Mouse (Mus musculus): ENCODE measurements around the gene Lrrc72.
"Not testable (repeated sequence)": the region's sequence is repeated elsewhere in the genome, so short reads cannot be mapped to it uniquely, and the experiment has no call there.

The Lrrc72 gene

DNA sequence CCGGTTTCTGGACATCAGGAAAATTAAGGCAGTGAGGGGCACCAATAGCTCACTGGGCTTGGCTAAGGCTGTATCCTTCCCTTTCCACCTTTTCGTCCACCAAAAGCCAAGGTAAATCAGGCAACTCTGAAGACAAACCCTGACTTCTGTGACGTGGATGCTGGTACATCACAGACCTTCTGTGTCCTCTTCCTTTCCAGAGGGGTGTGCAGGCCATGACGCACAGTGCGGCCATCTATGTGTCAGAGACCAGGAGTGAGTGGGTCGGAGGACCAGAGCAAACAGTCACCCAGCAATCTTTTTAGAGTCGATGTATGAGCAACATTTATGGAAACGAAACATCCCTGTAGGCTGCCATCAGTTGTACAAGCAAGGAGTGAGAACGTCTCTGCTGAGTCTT lies at the start of gene Lrrc72:
TSS of gene Lrrc72 (minus strand) at position 101 of the 400 bp plus-strand sequence.
- no peak for DNase-seq

DNA sequence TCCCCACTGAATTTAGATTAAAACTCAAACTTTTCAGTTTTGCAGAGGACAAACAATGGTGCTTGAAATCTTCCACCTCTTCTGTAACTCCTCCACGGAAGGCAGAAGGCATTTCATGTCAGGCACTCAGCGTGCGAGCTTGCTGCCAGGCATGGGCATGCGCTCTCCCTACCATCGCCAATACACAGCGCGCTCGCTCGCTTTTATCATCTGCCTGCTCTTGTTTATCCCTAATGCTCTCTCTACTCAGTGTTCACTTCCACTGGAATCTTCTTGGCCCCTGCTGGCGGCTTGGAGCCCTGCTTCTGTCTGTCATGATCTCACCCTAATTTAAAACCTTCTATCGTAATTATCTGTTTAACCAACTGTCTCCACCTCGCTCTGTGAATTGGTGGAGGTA lies 49.1 kb upstream of the Lrrc72 start:
- DNase-seq = no peak

DNA sequence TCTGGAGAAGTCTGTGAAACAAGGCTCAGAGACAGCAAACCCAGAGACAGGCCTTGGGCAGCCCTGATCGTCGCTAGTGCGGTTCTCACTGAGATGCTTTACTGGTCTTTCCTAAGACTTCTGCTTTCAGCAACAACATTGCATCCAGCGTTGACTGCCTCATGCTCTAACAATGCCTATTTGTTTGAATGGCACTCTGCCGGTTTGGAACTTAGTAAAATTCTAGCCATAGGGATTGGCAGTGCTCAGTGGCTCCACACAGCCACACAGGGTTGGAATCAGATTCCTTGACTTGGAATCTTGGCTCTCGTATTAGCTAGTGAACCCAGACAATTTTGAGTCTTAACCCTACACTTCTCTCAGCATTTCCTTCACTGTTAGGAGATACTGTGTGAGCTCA lies 38.1 kb upstream of the Lrrc72 start:
- DNase-seq = no peak

DNA sequence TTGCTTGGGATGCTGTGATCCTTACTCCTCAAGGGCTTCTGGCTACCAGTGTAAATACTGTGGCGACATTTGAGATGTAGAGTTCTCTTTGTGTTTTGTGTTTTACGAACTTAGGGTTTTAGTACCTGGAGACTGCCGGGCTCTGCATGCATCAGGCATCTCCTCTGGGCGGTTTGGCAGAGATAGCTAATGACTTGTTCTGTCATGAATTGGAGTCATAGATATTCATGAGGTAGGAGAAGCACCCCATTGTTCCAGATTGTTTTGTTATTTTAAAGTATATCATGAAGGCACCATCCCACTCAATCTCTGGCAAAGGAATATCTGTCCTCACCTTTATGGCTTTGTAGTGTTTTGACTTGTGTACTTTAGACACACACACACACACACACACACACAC lies 37.3 kb upstream of the Lrrc72 start:
- DNase-seq = no peak

DNA sequence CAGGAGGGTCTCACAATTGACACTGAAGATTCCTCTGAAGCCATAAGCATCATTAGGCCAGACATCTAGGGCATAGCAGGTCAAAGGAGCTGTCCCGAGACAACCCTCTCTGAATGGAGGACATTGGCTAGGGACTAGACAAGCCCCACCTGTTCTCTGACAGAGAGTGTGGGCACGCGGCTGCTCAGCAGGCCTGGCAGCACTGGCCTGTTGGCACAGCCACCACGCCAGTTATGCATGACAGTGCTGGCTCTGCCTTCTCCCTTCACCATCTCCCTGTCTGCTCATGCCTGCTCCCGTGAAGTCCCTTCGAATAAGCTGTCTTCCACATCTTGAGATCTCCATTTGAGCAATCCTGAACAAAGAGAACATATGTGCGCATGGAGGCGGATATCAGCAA lies 36.4 kb upstream of the Lrrc72 start:
- no peak for DNase-seq

DNA sequence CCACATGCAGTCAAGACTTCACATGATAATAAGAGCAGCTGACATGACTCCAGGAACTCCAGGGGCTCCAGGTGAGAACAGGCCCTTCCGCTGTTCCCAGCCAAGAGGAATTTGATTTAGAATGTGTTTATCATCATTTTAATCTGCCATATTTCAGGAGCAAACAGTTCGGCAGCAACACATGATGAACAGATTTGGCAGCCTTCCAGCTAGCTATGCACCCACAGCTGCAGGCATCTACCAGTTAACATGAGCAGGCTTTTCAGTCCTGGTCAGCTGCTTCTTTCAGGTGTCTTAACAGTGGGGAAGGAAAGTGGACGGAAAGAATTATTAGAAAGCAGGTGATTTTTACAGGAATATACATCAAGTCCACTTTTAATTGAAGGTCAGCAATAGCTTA lies 21.6 kb upstream of the Lrrc72 start:
- DNase-seq = no peak

DNA sequence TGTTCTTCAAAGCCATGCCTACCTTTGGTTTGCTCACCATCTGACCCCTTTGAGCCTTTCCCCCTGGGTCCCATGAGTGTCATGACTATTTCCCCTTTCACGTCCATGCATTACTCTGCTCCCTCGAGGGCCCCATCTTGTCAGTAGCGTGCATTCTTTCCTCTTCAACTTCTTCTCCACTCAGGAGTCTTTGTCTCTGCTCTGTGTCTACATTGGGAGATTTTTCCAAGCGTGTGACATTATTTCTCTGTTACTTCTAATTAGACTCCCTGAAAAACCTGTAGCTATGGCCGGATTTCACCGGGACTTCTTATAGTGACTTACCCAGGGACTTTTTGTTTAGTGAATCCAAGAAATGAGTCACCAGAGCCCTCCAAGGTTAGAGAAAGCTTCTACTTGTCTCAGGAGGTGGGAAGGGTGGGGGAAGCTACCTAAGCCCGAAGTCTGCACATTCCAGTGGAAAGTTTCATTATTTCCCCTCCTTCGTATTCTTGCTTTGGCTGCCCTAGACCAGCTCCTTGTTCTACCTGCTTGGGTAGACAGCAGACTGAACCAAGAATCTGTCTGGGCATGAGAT lies 14.6 kb upstream of the Lrrc72 start:
- DNase-seq = no peak

DNA sequence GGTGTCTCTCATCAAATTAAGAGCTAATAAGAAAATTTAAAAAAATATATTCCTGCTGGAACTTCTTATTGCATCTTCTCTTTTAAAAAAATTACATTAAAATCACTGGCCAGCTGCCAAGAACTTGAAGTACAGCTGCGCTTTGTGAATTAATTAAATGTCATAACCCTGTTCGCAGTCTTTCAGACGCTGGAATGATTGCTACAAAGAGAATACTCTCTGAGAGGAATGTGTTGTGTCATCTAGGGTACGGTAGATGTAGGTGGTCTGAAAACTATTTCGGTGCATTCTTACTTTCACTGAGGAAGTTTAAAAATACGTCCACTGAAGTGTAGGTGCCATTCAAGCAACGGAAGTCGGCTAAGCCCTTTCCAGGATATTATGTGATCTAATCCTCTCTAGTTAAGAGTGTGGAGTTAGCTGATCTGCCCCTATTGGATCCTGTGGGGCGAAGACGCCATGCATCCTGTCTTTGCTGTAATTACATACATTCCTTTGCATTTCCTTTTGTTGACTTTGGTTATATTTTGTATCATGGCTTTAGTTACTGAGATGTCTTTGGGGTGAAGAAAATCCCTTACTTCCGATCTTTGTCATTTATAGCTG lies 9.0 kb upstream of the Lrrc72 start:
- no peak for DNase-seq

DNA sequence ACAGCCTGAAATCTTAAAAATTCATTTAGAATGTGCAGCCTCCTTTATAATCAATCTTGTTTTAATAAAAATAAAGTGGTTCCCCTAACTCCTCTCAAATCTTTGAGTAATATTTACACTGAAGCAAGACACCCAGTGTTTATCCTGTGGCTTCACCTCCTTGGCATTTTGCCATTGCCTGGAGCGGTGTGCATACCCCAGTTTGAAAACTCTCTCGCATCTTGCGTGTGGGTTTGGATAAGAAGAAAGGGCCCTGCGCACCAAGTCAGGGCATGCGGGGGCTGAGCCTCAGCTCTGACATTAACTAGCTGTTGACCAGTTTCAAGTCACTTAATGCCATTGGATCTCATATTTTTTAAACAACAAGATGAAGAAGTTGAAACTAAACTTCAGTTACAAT lies 2.2 kb upstream of the Lrrc72 start:
- DNase-seq = peak; percentile 17

DNA sequence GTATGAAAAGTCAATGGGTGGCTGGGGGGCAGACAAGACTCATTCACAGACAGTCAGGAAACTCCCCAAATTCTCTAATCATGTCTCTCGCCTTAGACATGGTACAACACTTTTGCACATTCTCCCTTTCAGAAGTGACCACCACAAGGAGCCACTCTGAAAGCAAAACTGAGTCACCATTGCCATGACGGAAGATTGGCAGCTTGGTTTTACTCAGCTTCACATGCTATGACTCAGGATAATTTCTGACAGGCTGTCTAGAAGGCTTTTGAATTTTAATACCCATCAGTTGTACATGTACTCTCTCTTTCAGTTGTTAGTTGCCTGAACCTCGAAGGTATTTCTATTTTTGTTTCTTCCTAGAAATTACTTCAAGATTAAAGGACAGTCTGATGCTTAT lies 12.0 kb downstream of the Lrrc72 start:
- no peak for DNase-seq

DNA sequence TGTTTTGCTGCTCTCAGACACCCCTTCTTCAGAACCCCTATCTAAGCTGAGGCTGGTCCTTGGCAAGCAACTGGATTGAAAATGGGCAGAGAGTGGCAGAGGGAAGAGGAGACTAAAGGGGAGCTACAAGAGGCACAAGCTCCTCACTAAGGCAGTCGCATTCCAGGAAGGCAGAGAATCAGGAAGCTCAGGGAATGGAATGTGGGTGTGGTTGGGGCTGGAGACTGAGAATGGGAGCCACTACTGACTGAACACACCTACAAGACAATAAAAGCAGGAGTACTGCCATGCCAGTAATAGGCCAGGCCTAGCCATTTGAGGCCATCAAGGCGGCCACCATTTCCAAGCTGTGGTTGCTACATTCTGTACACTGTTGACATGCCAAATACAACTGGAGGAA lies 21.8 kb downstream of the Lrrc72 start:
- DNase-seq = no peak

DNA sequence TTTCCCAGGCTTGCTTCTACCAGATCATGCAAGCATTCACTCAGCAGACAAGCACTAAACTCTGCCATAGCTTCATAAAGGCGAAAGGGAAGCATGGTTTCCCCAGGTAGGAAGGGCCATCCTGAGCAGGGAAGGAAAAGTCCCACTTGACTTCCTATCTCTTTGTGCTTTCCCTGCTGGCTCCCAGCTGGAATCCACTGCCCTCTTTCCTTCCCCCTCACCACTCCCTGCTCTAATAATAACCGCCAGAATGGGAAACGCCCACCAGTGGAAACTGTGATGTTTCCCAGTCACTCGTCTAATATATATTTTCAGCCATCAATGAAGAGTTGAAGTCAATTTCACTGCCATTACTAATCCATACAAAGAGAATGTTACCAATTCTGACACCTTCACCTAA lies 28.8 kb downstream of the Lrrc72 start:
- DNase-seq = no peak

DNA sequence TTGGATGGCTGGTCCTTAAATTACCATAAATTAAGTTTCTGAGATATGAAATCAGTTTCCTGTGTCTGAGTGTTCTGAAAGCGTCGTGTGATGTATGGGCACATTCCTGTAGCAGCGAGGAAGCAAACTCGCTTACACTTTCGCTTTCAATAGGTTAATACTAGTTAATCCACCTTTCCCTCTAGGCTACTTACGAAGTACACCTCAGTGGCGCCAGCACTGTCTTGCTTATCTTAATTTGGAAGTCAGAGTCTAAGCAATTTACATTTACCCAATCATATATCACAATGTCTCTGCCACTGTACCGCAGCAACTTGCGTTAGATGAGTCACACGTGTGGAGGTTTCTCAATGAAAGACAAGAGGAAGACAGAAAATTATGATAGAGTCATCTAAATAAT lies 36.3 kb downstream of the Lrrc72 start:
- no peak for DNase-seq

DNA sequence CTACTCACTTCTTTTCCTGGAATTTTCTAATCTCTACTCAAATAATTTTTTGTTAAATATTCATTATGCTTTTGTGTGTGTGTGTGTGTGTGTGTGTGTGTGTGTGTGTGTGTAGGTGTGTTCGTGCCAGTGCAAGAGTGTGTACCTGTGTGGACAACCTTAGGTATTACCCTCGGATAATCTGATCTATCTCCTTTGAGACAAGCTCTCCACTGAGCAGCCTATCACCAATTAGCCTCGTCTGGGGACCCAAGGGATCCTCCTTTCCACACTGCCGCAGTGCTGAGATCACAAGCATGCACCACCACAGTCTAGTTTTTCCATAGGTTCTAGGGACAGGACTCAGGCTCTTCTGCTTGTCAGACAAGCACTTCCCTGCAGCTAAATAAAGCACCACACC lies 37.0 kb downstream of the Lrrc72 start:
- DNase-seq = no peak

DNA sequence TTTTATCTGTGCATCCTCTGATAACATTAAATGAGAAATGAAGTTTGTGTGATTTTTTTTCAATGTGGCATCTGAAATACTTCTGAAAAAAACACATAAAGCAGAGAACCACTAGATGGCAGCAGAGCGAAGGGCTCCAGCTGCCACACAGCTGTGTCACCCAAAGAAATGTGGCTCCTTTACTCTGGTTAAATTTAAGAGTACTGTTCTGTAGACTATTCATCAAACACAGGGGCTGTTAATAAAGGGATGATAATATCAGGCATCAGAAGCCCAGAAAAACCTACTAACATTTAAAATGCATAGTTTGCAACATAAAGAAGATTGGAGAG lies 38.1 kb downstream of the Lrrc72 start:
- peak; percentile 84 for DNase-seq

DNA sequence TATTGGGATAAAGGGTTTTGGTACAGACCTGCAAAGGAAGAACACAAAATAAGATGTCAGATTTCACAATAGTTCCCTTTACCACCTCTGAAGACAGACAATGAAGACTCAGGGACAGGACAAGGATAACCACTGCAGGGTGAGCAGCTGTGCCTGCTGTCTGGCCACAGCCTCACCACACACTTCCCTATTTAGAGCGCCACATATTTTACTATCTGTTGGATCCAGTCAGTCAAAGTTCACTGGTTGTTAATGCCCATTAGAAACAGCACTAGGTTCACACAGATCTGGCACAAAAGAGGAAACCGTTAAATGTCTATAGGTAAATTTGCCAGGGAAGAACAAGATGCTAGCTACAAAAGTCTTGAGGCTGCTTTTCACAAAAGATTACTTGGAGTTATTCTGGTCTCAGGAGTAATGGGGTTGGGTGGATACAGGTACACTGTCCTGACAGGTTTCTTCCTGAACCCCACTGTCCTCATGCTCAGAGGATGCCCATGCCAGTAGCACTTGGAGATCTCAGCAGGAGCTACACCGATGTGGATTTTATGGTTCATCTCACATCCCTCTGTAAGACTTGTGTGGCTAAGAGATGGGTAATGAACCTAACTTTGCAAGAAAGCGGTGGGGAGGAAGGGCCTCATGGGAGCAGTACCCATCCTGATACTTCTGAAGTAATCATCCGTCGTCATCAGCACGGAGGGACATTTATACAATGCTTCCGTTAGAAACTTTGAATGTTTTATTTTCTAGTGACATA lies 38.6 kb downstream of the Lrrc72 start:
- DNase-seq = no peak

DNA sequence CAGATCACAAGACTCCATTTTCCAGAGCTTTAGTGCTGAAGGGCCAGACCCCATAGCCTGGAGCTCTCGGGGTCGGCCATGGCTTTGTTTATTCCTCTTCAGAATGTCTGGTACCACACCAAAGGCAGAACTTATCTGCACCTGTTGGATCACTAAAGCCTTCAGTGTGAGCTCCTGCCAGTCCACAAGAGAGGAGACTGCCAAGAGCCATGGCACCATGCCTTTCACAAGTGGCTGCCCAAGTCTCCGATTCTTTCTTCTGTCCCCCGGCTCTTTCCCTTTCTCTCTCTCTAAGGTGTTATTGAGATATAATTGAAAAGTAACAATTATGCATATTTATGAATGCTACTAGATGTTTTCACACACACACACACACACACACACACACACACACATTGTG lies 43.1 kb downstream of the Lrrc72 start:
- DNase-seq = no peak

DNA sequence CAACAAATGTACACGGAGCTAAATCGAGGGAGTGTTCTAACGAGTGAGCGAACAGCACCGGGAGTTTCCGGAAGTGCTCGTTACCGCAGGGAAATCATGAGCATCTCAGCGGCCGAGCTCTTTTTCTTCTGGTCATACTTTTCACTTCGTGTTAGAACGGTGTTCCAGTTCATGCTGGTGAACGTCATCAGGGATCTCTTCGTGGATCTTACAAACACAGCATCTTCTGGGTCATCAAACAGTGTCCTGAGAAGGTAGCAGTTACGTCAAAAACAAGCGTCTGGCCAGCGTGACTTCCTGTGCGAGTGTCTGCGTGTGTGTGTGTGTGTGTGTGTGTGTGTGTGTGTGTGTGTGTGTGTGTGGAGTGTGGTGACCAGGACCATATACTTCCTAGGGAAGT lies 44.7 kb downstream of the Lrrc72 start:
- no peak for DNase-seq

DNA sequence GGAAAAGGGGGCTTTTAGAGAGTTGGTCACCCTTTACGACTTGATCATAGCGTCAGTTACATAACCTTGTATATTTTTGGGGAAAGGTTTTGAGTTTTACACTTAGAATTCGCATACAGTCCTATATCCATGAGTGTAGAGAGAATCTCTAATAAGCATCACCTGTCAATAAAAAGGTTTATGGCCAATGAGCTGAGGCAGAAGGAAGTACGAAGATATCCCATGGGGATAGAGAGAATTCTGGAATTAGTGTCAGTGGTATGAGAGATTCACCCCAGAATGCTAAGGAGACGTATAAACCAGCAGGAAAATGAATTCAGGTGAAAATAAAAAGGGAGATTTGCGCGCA lies 45.4 kb downstream of the Lrrc72 start:
- no peak for DNase-seq

DNA sequence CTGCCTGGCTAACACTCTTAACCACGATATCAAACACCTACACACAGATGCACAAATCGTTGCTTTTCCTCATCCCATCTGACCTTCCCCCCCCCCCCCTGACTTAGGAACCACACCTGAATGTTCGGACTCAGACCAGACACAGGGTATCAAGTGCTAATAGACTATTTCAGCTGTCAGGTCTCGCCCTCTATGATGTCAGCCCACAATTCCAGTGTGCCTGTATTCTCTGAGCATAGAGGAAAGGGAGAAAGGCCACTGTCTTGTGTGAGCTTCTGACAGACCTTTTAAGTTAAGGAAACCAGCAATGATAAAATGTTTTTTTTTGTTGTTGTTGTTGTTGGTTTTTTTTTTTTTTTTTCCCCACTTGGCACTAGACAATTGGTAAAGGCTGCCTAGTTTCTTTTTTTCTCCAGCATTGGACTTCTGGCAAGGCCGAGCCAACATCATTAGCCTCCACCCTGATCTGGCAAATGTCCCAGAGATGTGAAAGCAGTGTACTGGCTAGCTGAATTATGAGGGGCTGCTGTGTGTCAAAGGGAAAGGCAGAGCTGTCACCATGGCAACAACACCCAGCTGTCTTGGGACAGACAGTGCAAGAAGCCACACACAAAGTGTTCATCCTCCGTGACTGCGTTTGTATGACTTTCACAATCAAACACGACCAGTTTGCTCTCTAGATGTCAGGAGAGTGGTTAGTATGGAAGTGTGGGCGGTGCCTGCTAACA lies 46.0 kb downstream of the Lrrc72 start:
- peak; percentile 78 for DNase-seq

DNA sequence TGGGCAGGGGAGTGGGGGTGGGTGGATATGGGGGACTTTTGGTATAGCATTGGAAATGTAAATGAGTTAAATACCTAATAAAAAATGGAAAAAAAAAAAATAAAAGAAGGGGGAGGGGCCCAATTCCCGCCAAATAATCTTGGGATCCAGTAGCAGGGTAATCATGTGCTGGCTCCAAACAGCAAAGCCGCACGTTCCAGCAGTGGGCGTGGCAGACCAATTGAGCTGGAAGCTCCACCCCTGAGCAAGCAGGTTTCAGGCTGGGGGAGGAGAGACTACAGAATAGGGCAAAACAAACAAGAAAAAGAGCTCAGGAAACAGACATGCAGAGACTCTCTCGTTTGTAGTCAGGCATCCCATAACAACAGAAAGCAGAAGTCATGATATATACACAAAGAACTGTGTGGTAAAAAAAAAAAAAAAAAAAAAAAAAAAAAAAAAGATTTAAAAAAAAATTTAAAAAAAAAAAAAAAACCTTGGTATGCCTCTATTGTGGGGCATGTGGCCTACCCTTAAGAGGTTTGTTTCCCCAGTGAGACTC lies 47.5 kb downstream of the Lrrc72 start:
- DNase-seq = not testable (repeated sequence)

DNA sequence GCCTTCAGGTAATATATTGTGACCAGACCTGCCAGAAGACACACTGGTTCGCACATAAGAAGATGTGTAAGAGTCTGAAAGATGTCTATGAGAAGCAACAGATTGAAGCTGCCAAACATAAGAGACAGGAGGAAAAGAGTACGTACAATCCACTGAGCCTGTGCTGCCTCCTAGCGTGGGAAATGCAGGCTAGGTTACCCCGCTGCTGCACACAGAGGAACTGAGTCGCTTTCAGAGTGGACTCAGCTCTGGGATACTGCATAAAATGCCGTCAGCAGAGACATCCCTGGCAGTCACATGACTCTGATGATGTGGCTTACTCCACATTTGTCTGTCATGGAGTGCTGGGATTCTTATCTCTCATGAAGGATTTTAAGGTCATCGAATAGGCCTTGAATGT lies 58.2 kb downstream of the Lrrc72 start:
- DNase-seq = no peak

DNA sequence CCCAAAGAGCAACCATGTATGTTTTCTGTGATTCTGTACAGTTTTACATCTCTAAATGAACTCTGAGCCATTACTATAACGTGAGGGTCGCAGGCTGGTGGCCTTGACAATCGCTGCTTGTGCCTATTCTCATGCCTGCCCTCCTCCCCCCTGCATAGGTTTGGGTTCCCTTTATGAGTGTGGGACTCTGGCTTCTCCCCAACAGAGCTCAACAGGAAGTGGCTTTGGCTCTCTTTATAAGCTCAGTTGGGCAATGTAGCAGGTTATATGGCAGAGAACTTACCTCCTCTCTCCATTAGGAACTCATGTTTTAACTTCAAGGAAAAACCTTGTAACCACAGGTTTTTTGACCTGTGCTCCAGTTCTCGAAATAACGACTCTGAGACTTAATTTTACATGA lies 62.9 kb downstream of the Lrrc72 start:
- no peak for DNase-seq

DNA sequence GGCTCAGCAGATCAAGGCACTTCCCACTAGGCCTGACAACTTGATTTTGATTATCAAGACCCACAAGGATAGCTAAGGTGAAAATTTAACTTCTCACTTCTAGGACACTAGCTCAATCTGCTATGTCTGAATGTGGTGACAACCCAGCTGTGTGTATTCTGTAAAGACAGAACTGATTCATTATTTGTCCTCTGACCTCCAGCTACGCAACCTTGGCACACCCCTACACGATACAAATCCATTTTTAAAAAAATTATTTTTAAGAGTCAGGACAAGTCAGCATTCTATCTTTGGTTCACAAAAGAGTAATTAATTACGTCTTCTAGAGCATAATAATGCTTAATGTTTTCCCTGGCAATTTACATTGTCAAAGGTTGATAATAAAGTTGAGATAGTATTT lies 63.6 kb downstream of the Lrrc72 start:
- DNase-seq = no peak
